ENCODE assay signal across 9 mouse cellular contexts in genomic region chr2:27751135-27751519, GRCm38 (mm10).
DNase-seq lines count a peak whose midpoint lies in the region; ATAC-seq lines count a peak whose summit lies in the region.
"Had no signal": no experiment of that assay in that cellular context is flagged by ENCODE, and none has a peak within 500 bp of the region (broad histone marks: within the 10 kb centered on the region; RNA-seq: fewer than 3 reads in every experiment).

No protein-coding gene starts in this region.

- H3K4me3 ChIP-seq in heart, embryonic 15.5 days: no peak overlapping the region
- no peak overlapping the region for H3K4me3 ChIP-seq in lung, embryonic 15.5 days
- no peak overlapping the region for H3K4me3 ChIP-seq in limb, embryonic 10.5 days
- no peak overlapping the region for H3K4me3 ChIP-seq in stomach, embryonic 16.5 days (replicated peaks; ENCODE audit: low read length)

- H3K27me3 ChIP-seq in heart, embryonic 15.5 days: no peaks in the 10 kb centered on the region
- H3K27me3 ChIP-seq in lung, embryonic 15.5 days: no peaks in the 10 kb centered on the region
- H3K27me3 ChIP-seq in limb, embryonic 10.5 days (ENCODE audit: low read depth, poor library complexity, severe bottlenecking): no peaks in the 10 kb centered on the region
- H3K27me3 ChIP-seq in stomach, embryonic 16.5 days (ENCODE audit: control insufficient read depth, insufficient read depth, low read length): no peaks in the 10 kb centered on the region

- H3K4me2 ChIP-seq in heart, embryonic 15.5 days: no peak overlapping the region
- H3K4me2 ChIP-seq in lung, embryonic 15.5 days: no peak overlapping the region
- no peak overlapping the region for H3K4me2 ChIP-seq in stomach, embryonic 16.5 days (ENCODE audit: low read depth, low read length)

- peak overlapping the region; percentile 18; the same call in 1 of the 2 replicates for H3K27ac ChIP-seq in heart, embryonic 15.5 days
- H3K27ac ChIP-seq in lung, embryonic 15.5 days: peak overlapping the region; percentile 81
- H3K27ac ChIP-seq in limb, embryonic 10.5 days: peak overlapping the region; percentile 61; the same call in 1 of the 2 replicates
- peak overlapping the region; percentile 59 for H3K27ac ChIP-seq in stomach, embryonic 16.5 days (ENCODE audit: low read length)

- ATAC-seq in heart, embryonic 15.5 days (replicated peaks; ENCODE audit: insufficient number of reproducible peaks, insufficient read depth, low FRiP score, low read depth): no peak
- peak; percentile 49; the same call in 1 of the 2 replicates for ATAC-seq in lung, embryonic 15.5 days (ENCODE audit: borderline replicate concordance, extremely low read depth, low FRiP score, low TSS enrichment)
- ATAC-seq in stomach, embryonic 16.5 days (ENCODE audit: insufficient read depth, low FRiP score): peak; percentile 37; the same call in 1 of the 2 replicates
- no peak for ATAC-seq in erythroid progenitor cell, adult 5-6 weeks (replicated peaks; ENCODE audit: low FRiP score, poor library complexity, severe bottlenecking)

- H3K36me3 ChIP-seq in heart, embryonic 15.5 days: peaks cover 35% of the 10 kb centered on the region
- peaks cover 46% of the 10 kb centered on the region for H3K36me3 ChIP-seq in lung, embryonic 15.5 days
- peaks cover 96% of the 10 kb centered on the region for H3K36me3 ChIP-seq in limb, embryonic 10.5 days
- H3K36me3 ChIP-seq in stomach, embryonic 16.5 days (ENCODE audit: control insufficient read depth, insufficient read depth, low read length): peaks cover 25% of the 10 kb centered on the region; the same call in 1 of the 2 replicates

- H3K4me1 ChIP-seq in heart, embryonic 15.5 days (replicated peaks): peaks cover 47% of the 10 kb centered on the region
- peaks cover 42% of the 10 kb centered on the region for H3K4me1 ChIP-seq in lung, embryonic 15.5 days
- H3K4me1 ChIP-seq in limb, embryonic 10.5 days: peaks cover 28% of the 10 kb centered on the region
- peaks cover 31% of the 10 kb centered on the region for H3K4me1 ChIP-seq in stomach, embryonic 16.5 days (ENCODE audit: control insufficient read depth, insufficient read depth, low read length)

- H3K9me3 ChIP-seq in heart, embryonic 15.5 days (replicated peaks): no peaks in the 10 kb centered on the region
- H3K9me3 ChIP-seq in lung, embryonic 15.5 days: no peaks in the 10 kb centered on the region
- no peaks in the 10 kb centered on the region for H3K9me3 ChIP-seq in limb, embryonic 10.5 days (replicated peaks)
- H3K9me3 ChIP-seq in stomach, embryonic 16.5 days (replicated peaks; ENCODE audit: control insufficient read depth, low read length): no peaks in the 10 kb centered on the region

- H3K9ac ChIP-seq in heart, embryonic 15.5 days: no peak overlapping the region
- no peak overlapping the region for H3K9ac ChIP-seq in lung, embryonic 15.5 days
- H3K9ac ChIP-seq in stomach, embryonic 16.5 days (ENCODE audit: low read length): no peak overlapping the region

- DNase-seq in heart, adult 18-20 months: no peak
- DNase-seq in lung, postnatal 25 days (ENCODE audit: low spot score): no peak
- DNase-seq in limb, embryonic 10.5 days (ENCODE audit: low spot score): no peak
- DNase-seq: cerebellum, adult 9-11 months; right cerebral cortex, postnatal 25 days had no signal

- WGBS in heart, embryonic 15.5 days: 26% methylated on average over 7 of the region's 7 CpGs
- WGBS in lung, embryonic 15.5 days: 42% methylated on average over 7 of the region's 7 CpGs
- WGBS in limb, embryonic 10.5 days: 36% methylated on average over 7 of the region's 7 CpGs
- WGBS in stomach, embryonic 16.5 days: 41% methylated on average over 7 of the region's 7 CpGs

Comparison
In these comparisons a context has a peak if more than half of its experiments do, and no peak if none do; other contexts are left out.
1. ATAC-seq: peak in lung, embryonic 15.5 days (single experiment) and stomach, embryonic 16.5 days (single experiment); none in heart, embryonic 15.5 days (single experiment) and erythroid progenitor cell, adult 5-6 weeks (single experiment).
2. H3K27ac ChIP-seq: peak in every context shown above with its lines; median percentile 81 in lung, embryonic 15.5 days; 61 in limb, embryonic 10.5 days; 59 in stomach, embryonic 16.5 days; 18 in heart, embryonic 15.5 days.